Mouse (Mus musculus) forebrain, postnatal 0 days (tissue): ENCODE data around the gene Vmn1r90. TPM values are rescaled to one million over a fixed set of nuclear protein-coding genes. Genes with fewer than 3 reads are reported as not detected.
"Not testable (repeated sequence)": the region's sequence is repeated elsewhere in the genome, so short reads cannot be mapped to it uniquely, and the experiment has no call there.

ENCODE experiments used
- ATAC-seq: fragments of 200-750 bp; cut with Nextera tagmentation; 2 replicates; pipeline ENCODE4 v1.8.0; 2017; ENCODE audit warnings: mild to moderate bottlenecking, moderate library complexity
- DNase-seq: peaks from one replicate; pipeline ENCODE4 v3.0.0-alpha.2; 2015
- H3K27ac ChIP-seq: fragments of 300-500 bp; sonication (generic); 2 replicates; pipeline ENCODE4 v1.5.1; 2014; ENCODE audit warnings: low read depth, mild to moderate bottlenecking, antibody characterized with exemption, low read length, moderate library complexity, mixed read lengths
- H3K27me3 ChIP-seq: fragments of 300-500 bp; sonication (generic); 2 replicates; pipeline ENCODE4 v1.6.1; 2014; ENCODE audit warnings: mild to moderate bottlenecking, low read length, mixed read lengths; ENCODE audit not compliant: insufficient read depth
- H3K36me3 ChIP-seq: fragments of 300-500 bp; sonication (generic); 2 replicates; pipeline ENCODE4 v1.6.1; 2014; ENCODE audit warnings: mild to moderate bottlenecking, moderate library complexity; ENCODE audit not compliant: insufficient read depth
- H3K4me1 ChIP-seq: fragments of 300-500 bp; sonication (generic); 2 replicates; pipeline ENCODE4 v1.6.1; 2014; ENCODE audit warnings: antibody characterized with exemption; ENCODE audit not compliant: insufficient read depth
- H3K4me2 ChIP-seq: fragments of 300-500 bp; sonication (generic); 2 replicates; pipeline ENCODE4 v1.6.1; 2014; ENCODE audit warnings: low read depth, mild to moderate bottlenecking, moderate library complexity
- H3K4me3 ChIP-seq: fragments of 300-500 bp; sonication (generic); 2 replicates; pipeline ENCODE4 v1.5.1; 2014; ENCODE audit warnings: low read depth, low read length, mixed read lengths
- H3K9ac ChIP-seq: fragments of 300-500 bp; sonication (generic); 2 replicates; pipeline ENCODE4 v1.6.1; 2014; ENCODE audit warnings: mild to moderate bottlenecking
- H3K9me3 ChIP-seq: fragments of 300-500 bp; sonication (generic); 2 replicates; pipeline ENCODE4 v1.6.1; 2016; ENCODE audit warnings: low read length
- CTCF ChIP-seq: sonication (generic); IDR thresholded peaks from 2 replicates; pipeline ENCODE4 v1.5.1; 2016; ENCODE audit warnings: antibody characterized with exemption, control low read depth, low read depth
- WGBS: fragments of 180-500 bp; shearing (Covaris S2); extraction: QIAGEN DNeasy Blood & Tissue Kit; methylation state at CpG from one replicate; pipeline ENCODE4 v1.1.7; 2014; 5-methylcytosine and 5-hydroxymethylcytosine counted together
- polyA plus RNA-seq: library from polyadenylated mRNA; unstranded; fragments of >200 nt; fragmentation: Nextera tagmentation; extraction: Ambion mirVana; gene quantifications from 2 replicates; pipeline ENCODE4 v1.2.1, GENCODE M21; 2015
- total RNA-seq: library from RNA; depleted of rRNA; stranded (reverse); fragments of >200 nt; gene quantifications from 2 replicates; pipeline ENCODE4 v1.2.3, GENCODE M21; 2014; rRNA removed

Vmn1r90 gene
- total RNA-seq (0.08 and 0.19 TPM in 2 replicates), polyA plus RNA-seq (0.03 and 0.04 TPM in 2 replicates)

DNA sequence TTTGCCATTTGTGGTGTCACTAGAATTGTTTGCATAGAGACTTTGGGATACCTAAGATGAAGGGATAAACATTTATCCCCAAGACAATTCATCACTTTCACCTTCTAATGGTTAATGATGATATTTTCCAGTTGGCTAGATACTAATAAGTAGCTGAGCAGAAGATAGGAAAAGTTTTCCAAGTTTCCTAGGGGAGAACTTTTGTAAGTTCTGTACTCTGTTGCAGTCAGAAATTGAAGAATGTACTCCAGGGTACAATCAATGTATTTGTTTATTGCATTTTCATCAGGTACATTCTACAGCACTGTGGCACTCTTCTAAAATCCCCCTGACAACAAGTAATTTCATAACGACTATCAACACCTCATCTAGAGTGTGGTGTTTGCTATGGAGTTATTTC lies at the start of gene Vmn1r90:
TSS of gene Vmn1r90 (minus strand) at position 101 of the 400 bp plus-strand sequence.
- no peak for TF ChIP-seq CTCF
- DNase-seq (no peak), ATAC-seq (no peak)
- no peak within 1 kb of the TSS for H3K4me2 ChIP-seq
- 0 out of 2 replicates have a peak, but pooled peaks cover 8% of the 10 kb centered on the region for H3K9me3 ChIP-seq
- H3K27ac ChIP-seq, result no peak within 1 kb of the TSS
- no peaks in the 10 kb centered on the region for H3K27me3 ChIP-seq
- WGBS, result 53% methylated on average over 1 of the region's 1 CpGs
- no peaks in the 10 kb centered on the region for H3K36me3 ChIP-seq
- H3K9ac ChIP-seq, result no peak within 1 kb of the TSS
- H3K4me1 ChIP-seq, result no peaks in the 10 kb centered on the region
- no peak within 1 kb of the TSS for H3K4me3 ChIP-seq

- 65% methylated on average over 8 of the region's 8 CpGs for WGBS
- H3K4me1 ChIP-seq, DNase-seq: not testable (repeated sequence)
Observed at GRCm38 (mm10) chr7:14593009-14593408, 29.7 kb upstream of the Vmn1r90 start.

GRCm38 (mm10) chr7:14552284-14552683 lies 11.0 kb downstream of the Vmn1r90 start:
- peaks cover 12% of the 10 kb centered on the region; the same call in 1 of the 2 replicates for H3K9me3 ChIP-seq
- no peak for DNase-seq
- no peak overlapping the region for H3K4me2 ChIP-seq
- ATAC-seq, result no peak
- no peaks in the 10 kb centered on the region for H3K4me1 ChIP-seq
- 88% methylated on average over 1 of the region's 1 CpGs for WGBS
- no peak overlapping the region for H3K27ac ChIP-seq
- no peaks in the 10 kb centered on the region for H3K27me3 ChIP-seq
- TF ChIP-seq CTCF, result no peak
- no peaks in the 10 kb centered on the region for H3K36me3 ChIP-seq
- no peak overlapping the region for H3K4me3 ChIP-seq
- H3K9ac ChIP-seq, result no peak overlapping the region

More at GRCm38 (mm10) chr7:14593009-14593408, 29.7 kb upstream of the Vmn1r90 start:
- not testable (repeated sequence) for H3K27ac ChIP-seq, H3K36me3 ChIP-seq, H3K4me3 ChIP-seq, H3K9ac ChIP-seq, ATAC-seq, H3K4me2 ChIP-seq, H3K9me3 ChIP-seq, H3K27me3 ChIP-seq
- TF ChIP-seq CTCF, result peak; percentile 8; the same call in 1 of the 2 replicates

GRCm38 (mm10) chr7:14525280-14525679 lies 38.0 kb downstream of the Vmn1r90 start:
- no peak for TF ChIP-seq CTCF
- WGBS, result 53% methylated on average over 1 of the region's 1 CpGs
- Histone ChIP-seq H3K27me3 (no peaks in the 10 kb centered on the region), H3K9ac (no peak overlapping the region), H3K4me3 (no peak overlapping the region), H3K4me1 (no peaks in the 10 kb centered on the region), H3K27ac (no peak overlapping the region), H3K36me3 (no peaks in the 10 kb centered on the region), H3K4me2 (no peak overlapping the region), H3K9me3 (peaks cover 4% of the 10 kb centered on the region; the same call in 1 of the 2 replicates)
- ATAC-seq (no peak), DNase-seq (no peak)

DNA sequence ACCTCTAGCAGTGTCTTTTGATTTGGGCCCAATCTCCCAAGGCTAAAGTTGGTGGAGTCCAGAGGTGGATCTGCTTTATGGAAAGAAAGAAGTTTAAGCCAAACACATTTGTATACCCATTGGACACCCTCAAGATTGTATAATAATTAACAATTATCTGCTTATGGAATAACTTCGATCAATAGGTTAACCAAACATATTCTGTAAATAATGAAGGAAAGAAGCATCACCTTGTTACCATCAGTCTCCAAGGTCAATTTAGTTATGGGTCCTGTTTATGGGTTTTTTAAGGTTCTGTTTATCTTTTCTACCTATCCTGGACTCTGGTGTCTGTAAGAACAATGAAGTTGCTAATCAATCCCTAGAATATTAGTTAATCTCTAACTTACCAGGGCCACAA lies 40.7 kb downstream of the Vmn1r90 start:
- H3K4me1 ChIP-seq, result no peaks in the 10 kb centered on the region
- WGBS, result 83% methylated on average over 1 of the region's 1 CpGs
- no peaks in the 10 kb centered on the region for H3K27me3 ChIP-seq
- DNase-seq (no peak), ATAC-seq (no peak)
- H3K4me3 ChIP-seq, result no peak overlapping the region
- H3K9me3 ChIP-seq, result peaks cover 10% of the 10 kb centered on the region; the same call in 1 of the 2 replicates
- H3K27ac ChIP-seq, result no peak overlapping the region
- H3K4me2 ChIP-seq, result no peak overlapping the region
- H3K9ac ChIP-seq, result no peak overlapping the region
- TF ChIP-seq CTCF, result no peak
- no peaks in the 10 kb centered on the region for H3K36me3 ChIP-seq

DNA sequence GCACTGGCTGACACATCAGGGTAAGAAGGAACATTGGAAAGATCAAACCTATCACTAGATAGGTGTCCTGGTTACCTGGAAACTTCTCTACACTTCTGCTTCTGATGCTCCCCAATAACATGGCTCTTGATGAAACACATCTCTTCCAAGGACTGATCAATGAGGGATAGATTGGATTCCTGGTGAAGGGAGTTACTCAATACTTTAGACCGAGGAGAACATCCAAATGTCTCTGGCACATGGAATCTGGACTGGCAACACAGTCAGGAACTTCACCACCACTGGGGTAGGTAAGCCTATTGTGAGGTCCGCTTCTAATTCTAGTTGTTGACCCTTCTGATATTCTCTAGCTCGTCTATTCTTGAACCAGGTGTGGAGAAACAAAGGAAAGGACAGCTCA lies 45.0 kb downstream of the Vmn1r90 start:
- Histone ChIP-seq H3K4me2 (no peak overlapping the region), H3K4me1 (no peaks in the 10 kb centered on the region), H3K36me3 (no peaks in the 10 kb centered on the region), H3K4me3 (no peak overlapping the region), H3K27me3 (no peaks in the 10 kb centered on the region), H3K9ac (no peak overlapping the region), H3K9me3 (peaks cover 17% of the 10 kb centered on the region; the same call in 1 of the 2 replicates), H3K27ac (no peak overlapping the region)
- DNase-seq (no peak), ATAC-seq (no peak)
- no peak for TF ChIP-seq CTCF
- 72% methylated on average over 3 of the region's 3 CpGs for WGBS

Other genes with a start within 250 kb of the Vmn1r90 start
- gene Obox8, start 229.9 kb downstream of the Vmn1r90 start, total RNA-seq, result not detected in 2 replicates
- not detected in 2 replicates for gene Obox8, start 229.9 kb downstream of the Vmn1r90 start, polyA plus RNA-seq
- gene Sult2a8, start 116.7 kb downstream of the Vmn1r90 start, total RNA-seq, result not detected in 2 replicates
- not detected in 2 replicates for gene Sult2a8, start 116.7 kb downstream of the Vmn1r90 start, polyA plus RNA-seq
- gene Sult2a7, start 69.3 kb downstream of the Vmn1r90 start, total RNA-seq, result not detected in 2 replicates
- gene Sult2a7, start 69.3 kb downstream of the Vmn1r90 start, polyA plus RNA-seq, result not detected in 2 replicates
- not detected in 2 replicates for gene Obox7, start 96.0 kb upstream of the Vmn1r90 start, total RNA-seq
- gene Obox7, start 96.0 kb upstream of the Vmn1r90 start, polyA plus RNA-seq, result not detected in 2 replicates